Mouse (Mus musculus): Measurements from ENCODE around the gene Eif6.

DNA sequence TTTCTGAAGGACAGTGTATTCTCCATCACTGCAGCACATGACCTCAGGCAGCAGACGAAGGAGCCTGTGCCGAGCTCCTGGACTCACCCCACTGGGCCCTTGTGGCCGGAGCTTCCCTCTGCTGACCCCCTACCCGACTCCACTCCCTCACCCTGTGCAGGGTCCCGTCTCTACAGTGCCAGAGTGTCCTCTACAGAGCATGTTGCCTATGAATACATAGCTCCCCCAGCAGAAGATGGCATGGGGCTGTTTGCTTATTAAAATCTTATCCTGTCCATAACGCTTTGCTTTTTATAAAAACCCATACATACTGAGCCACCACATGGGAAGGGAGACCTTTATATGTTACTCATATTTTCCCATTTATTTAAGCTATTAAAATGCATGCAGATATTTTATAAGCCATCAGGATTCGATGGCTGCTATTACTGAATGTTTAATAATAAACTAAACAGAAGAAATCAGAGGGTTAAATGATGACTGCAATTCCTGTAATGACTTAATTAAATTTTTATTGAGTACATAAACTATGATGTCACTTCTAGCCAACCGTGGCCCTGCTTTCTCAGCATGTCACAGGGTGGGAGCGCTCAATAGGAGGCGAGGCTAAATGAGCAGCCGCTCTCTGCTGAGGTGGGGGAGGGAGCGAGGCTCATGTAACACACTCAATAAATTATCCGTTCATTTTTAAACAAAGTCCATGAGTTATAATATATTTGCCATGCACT lies 36.0 kb upstream of the Eif6 start:
- TF ChIP-seq CTCF (IDR thresholded peaks at IDR 0.05) (no peak), EP300 (IDR thresholded peaks at IDR 0.05) (no peak)

Measured in lung, postnatal 0 days (tissue).